Mouse (Mus musculus): ENCODE results near the gene Kcnh1. TPM values are rescaled to one million over a fixed set of nuclear protein-coding genes. Genes with fewer than 3 reads are reported as not detected.

Kcnh1 gene
- polyA plus RNA-seq, 1 experiment from 2014 or later, result 1.3 TPM

DNA sequence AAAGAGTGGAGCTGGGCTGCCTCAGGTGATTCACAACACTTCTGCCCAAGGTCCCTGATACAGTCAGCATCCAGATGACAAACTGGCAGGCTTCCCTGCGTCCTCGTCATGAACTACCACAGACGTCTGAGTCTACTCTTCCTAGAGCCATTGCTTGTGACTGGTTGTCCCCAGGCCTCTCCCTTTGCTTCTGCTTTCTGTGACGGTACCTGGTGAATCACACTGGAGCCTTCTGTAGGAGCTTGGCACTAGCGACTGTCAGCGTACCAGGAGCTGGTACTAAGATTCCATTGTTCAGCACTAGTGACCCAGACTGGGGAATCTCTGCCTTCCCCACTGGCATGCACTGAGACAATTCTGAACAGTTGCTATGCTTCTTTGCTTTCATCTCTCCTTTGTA is 282.6 kb downstream of the Kcnh1 start:
- Histone ChIP-seq H3K4me1 (replicated peaks; ENCODE audit: insufficient read depth, low read length) (0 out of 2 replicates have a peak, but pooled peaks cover 5% of the 10 kb centered on the region), H3K4me3 (replicated peaks; ENCODE audit: low read depth, low read length) (no peak overlapping the region), H3K36me3 (ENCODE audit: insufficient read depth, low read length) (no peaks in the 10 kb centered on the region), H3K27ac (no peak overlapping the region), H3K9ac (ENCODE audit: low read depth, low read length) (no peak overlapping the region), H3K9me3 (replicated peaks; ENCODE audit: low read length) (no peaks in the 10 kb centered on the region), H3K4me2 (ENCODE audit: low read length) (no peak overlapping the region), H3K27me3 (ENCODE audit: insufficient read depth, low read length) (no peaks in the 10 kb centered on the region)
- DNase-seq (ENCODE audit: low spot score) (no peak), ATAC-seq (replicated peaks; ENCODE audit: low FRiP score, low read depth) (no peak)
- WGBS, result 90% methylated on average over 6 of the region's 6 CpGs
- no peak for TF ChIP-seq CTCF (IDR thresholded peaks at IDR 0.05; ENCODE audit: low read depth)

DNA sequence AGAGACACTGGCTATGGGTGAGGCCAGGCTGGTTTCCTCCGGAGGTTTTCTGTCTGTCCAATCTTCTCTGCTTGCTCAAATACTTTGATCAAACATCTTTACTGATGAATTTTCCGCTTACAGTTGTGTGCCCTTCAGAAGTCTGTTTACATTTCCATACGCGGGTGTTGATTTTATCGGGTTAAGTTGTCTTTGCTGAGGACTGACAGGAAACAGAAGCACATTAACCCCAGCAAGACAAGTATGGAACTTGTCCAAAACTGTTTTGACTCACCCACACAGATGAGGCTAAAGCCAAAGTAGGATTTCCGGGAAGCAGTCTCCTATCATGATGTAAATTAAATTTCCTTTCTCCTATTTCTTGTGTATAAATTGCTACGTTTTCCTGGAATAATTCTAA is 286.1 kb downstream of the Kcnh1 start:
- ATAC-seq (replicated peaks; ENCODE audit: low FRiP score, low read depth), result no peak
- Histone ChIP-seq H3K4me3 (replicated peaks; ENCODE audit: low read depth, low read length) (no peak overlapping the region), H3K9ac (ENCODE audit: low read depth, low read length) (no peak overlapping the region), H3K27me3 (ENCODE audit: insufficient read depth, low read length) (no peaks in the 10 kb centered on the region), H3K4me2 (ENCODE audit: low read length) (no peak overlapping the region), H3K36me3 (ENCODE audit: insufficient read depth, low read length) (no peaks in the 10 kb centered on the region), H3K4me1 (replicated peaks; ENCODE audit: insufficient read depth, low read length) (0 out of 2 replicates have a peak, but pooled peaks cover 5% of the 10 kb centered on the region), H3K27ac (no peak overlapping the region), H3K9me3 (replicated peaks; ENCODE audit: low read length) (no peaks in the 10 kb centered on the region)
- TF ChIP-seq CTCF (IDR thresholded peaks at IDR 0.05; ENCODE audit: low read depth), result no peak
- peak; percentile 38 for DNase-seq (ENCODE audit: low spot score)
- WGBS, result 42% methylated on average over 7 of the region's 7 CpGs

DNA sequence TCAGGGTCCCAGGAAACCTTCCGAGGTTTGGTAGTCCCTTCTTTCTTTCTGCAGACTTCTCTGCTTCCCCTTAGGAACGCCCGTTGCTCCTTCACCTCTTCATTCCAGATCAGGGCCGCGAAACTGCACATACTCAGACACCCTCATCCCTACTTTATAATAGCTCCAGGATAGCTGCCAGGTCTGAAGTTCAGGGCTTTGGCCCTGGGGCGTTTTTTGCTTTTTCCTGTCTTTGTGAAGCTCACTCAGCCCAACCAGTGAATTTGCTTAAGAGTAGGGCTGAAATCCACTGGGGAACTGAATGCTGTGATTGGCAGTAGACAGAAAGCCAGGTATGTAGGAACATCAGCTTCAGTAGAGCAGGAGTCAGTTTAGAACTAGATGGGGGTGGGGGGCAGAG is 287.0 kb downstream of the Kcnh1 start:
- H3K4me1 ChIP-seq (replicated peaks; ENCODE audit: insufficient read depth, low read length), result 0 out of 2 replicates have a peak, but pooled peaks cover 5% of the 10 kb centered on the region
- H3K27ac ChIP-seq, result no peak overlapping the region
- ATAC-seq (replicated peaks; ENCODE audit: low FRiP score, low read depth), result no peak

DNA sequence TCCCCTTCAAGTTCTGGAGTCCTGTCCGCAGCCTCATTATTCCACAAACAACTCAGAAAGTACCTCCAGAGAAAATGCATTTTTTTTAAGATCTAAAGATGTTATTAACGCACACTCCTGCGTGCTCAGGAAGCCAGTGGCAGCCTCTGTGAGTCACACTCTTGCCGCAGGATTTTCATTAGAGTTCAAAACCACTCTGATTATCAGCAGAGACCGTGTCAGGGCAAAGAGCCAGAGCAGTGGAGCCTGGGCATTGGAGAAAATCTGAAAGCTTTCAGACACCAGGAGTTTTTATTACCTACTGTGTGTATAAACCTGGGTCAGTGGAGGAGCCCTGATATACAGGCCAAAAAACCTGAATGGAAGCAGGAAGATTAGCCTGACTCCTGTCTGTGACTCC is 287.6 kb downstream of the Kcnh1 start:
- no peak for DNase-seq (ENCODE audit: low spot score)
- no peak overlapping the region for H3K4me3 ChIP-seq (replicated peaks; ENCODE audit: low read depth, low read length)
- no peak overlapping the region for H3K27ac ChIP-seq
- no peak overlapping the region for H3K4me2 ChIP-seq (ENCODE audit: low read length)
- TF ChIP-seq CTCF (IDR thresholded peaks at IDR 0.05; ENCODE audit: low read depth), result no peak
- H3K27me3 ChIP-seq (ENCODE audit: insufficient read depth, low read length), result no peaks in the 10 kb centered on the region
- H3K4me1 ChIP-seq (replicated peaks; ENCODE audit: insufficient read depth, low read length), result 0 out of 2 replicates have a peak, but pooled peaks cover 5% of the 10 kb centered on the region
- H3K36me3 ChIP-seq (ENCODE audit: insufficient read depth, low read length), result no peaks in the 10 kb centered on the region
- WGBS, result 64% methylated on average over 5 of the region's 5 CpGs
- no peak for ATAC-seq (replicated peaks; ENCODE audit: low FRiP score, low read depth)
- no peak overlapping the region for H3K9ac ChIP-seq (ENCODE audit: low read depth, low read length)
- H3K9me3 ChIP-seq (replicated peaks; ENCODE audit: low read length), result no peaks in the 10 kb centered on the region

More for the DNA sequence above, 287.0 kb downstream of the Kcnh1 start:
- peak; percentile 31 for DNase-seq (ENCODE audit: low spot score)
- no peak overlapping the region for H3K4me3 ChIP-seq (replicated peaks; ENCODE audit: low read depth, low read length)
- 50% methylated on average over 6 of the region's 6 CpGs for WGBS
- H3K27me3 ChIP-seq (ENCODE audit: insufficient read depth, low read length), result no peaks in the 10 kb centered on the region
- no peak overlapping the region for H3K9ac ChIP-seq (ENCODE audit: low read depth, low read length)
- no peak for TF ChIP-seq CTCF (IDR thresholded peaks at IDR 0.05; ENCODE audit: low read depth)
- H3K36me3 ChIP-seq (ENCODE audit: insufficient read depth, low read length), result no peaks in the 10 kb centered on the region
- no peak overlapping the region for H3K4me2 ChIP-seq (ENCODE audit: low read length)
- no peaks in the 10 kb centered on the region for H3K9me3 ChIP-seq (replicated peaks; ENCODE audit: low read length)

DNA sequence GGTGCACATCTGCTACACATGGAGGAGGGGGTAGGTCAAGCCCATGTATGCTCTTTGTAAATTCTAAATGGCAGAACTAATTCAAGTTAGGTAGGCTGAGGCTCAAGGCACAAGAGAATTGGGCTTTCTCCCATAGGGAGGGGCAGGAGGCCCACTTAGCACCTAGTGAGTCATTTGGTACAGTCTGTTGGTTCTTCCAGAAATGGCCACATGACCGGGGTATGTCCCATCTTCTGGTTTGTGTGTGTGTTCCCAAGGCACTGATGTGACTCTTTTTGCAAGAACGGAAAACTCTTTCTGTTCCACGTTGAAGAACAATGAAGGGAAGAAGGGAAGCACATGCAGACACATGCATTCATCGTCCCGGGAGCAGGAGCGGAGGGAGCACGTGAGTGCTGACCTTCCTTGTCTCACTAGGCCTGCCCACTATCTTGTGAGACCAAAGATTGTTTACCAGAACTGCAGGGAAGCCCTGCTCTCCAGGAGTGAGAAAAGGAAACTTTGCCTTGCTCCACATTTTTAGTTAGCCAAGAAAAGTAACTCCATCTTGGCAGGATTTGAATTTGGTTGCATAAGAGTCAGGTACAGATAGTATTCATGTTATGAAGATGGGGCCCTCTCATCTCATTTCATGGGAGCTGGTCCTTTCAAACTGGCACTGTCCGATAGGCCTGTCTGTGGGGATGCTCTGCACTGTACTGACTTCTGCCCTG is 289.7 kb downstream of the Kcnh1 start:
- DNase-seq (ENCODE audit: low spot score), result no peak
- H3K9me3 ChIP-seq (replicated peaks; ENCODE audit: low read length), result no peaks in the 10 kb centered on the region
- H3K4me3 ChIP-seq (replicated peaks; ENCODE audit: low read depth, low read length), result no peak overlapping the region
- H3K4me2 ChIP-seq (ENCODE audit: low read length), result no peak overlapping the region
- no peak for TF ChIP-seq CTCF (IDR thresholded peaks at IDR 0.05; ENCODE audit: low read depth)
- ATAC-seq (replicated peaks; ENCODE audit: low FRiP score, low read depth), result no peak
- WGBS, result 85% methylated on average over 8 of the region's 8 CpGs
- H3K9ac ChIP-seq (ENCODE audit: low read depth, low read length), result no peak overlapping the region
- 0 out of 2 replicates have a peak, but pooled peaks cover 5% of the 10 kb centered on the region for H3K4me1 ChIP-seq (replicated peaks; ENCODE audit: insufficient read depth, low read length)
- H3K36me3 ChIP-seq (ENCODE audit: insufficient read depth, low read length), result no peaks in the 10 kb centered on the region
- no peaks in the 10 kb centered on the region for H3K27me3 ChIP-seq (ENCODE audit: insufficient read depth, low read length)
- no peak overlapping the region for H3K27ac ChIP-seq

DNA sequence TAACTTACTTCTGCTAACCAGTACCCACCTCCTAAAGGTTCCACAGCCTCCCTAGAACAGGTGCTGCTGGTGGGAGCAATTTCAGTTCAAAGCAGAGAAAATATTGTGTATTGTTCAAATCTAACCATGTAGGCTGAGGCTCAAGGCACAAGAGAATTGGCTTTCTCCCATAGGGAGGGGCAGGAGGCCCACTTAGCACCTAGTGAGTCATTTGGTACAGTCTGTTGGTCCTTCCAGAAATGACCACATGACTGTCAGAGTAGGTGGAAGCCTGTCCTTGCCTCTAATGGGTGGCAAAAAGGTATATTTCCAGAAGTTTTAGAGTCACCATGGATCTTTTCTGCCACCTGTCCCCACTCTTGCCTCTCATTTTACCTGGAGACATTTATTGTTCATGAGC is 290.9 kb downstream of the Kcnh1 start:
- H3K36me3 ChIP-seq (ENCODE audit: insufficient read depth, low read length), result no peaks in the 10 kb centered on the region

More for the DNA sequence above, 290.9 kb downstream of the Kcnh1 start:
- no peak overlapping the region for H3K27ac ChIP-seq
- ATAC-seq (replicated peaks; ENCODE audit: low FRiP score, low read depth) (no peak), DNase-seq (ENCODE audit: low spot score) (no peak)
- H3K4me1 ChIP-seq (replicated peaks; ENCODE audit: insufficient read depth, low read length), result 0 out of 2 replicates have a peak, but pooled peaks cover 8% of the 10 kb centered on the region
- H3K4me2 ChIP-seq (ENCODE audit: low read length), result no peak overlapping the region
- H3K27me3 ChIP-seq (ENCODE audit: insufficient read depth, low read length), result no peaks in the 10 kb centered on the region
- no peak overlapping the region for H3K9ac ChIP-seq (ENCODE audit: low read depth, low read length)
- H3K4me3 ChIP-seq (replicated peaks; ENCODE audit: low read depth, low read length), result no peak overlapping the region
- H3K9me3 ChIP-seq (replicated peaks; ENCODE audit: low read length), result no peaks in the 10 kb centered on the region
- TF ChIP-seq CTCF (IDR thresholded peaks at IDR 0.05; ENCODE audit: low read depth), result no peak

Measured in kidney, postnatal 0 days (tissue).